Mouse (Mus musculus) intestine, postnatal 0 days (tissue): ENCODE results near the gene Pbx1. TPM values are rescaled to one million over a fixed set of nuclear protein-coding genes. Genes with fewer than 3 reads are reported as not detected.

Experiments used
- ATAC-seq: fragments of 200-750 bp; cut with Nextera tagmentation; 2 replicates; pipeline ENCODE4 v1.8.0; 2017; ENCODE audit warnings: mild to moderate bottlenecking, moderate TSS enrichment, moderate library complexity
- H3K27ac ChIP-seq: fragments of 300-500 bp; sonication (generic); 2 replicates; pipeline ENCODE4 v1.5.1; 2014; ENCODE audit warnings: mild to moderate bottlenecking, low read depth, low read length, moderate library complexity
- H3K27me3 ChIP-seq: fragments of 300-500 bp; sonication (generic); replicated peaks from 2 replicates; pipeline ENCODE4 v1.6.1; 2014; ENCODE audit warnings: low read length, mixed read lengths; ENCODE audit not compliant: control insufficient read depth, insufficient read depth
- H3K36me3 ChIP-seq: fragments of 300-500 bp; sonication (generic); 2 replicates; pipeline ENCODE4 v1.6.1; 2014; ENCODE audit warnings: mild to moderate bottlenecking, moderate library complexity; ENCODE audit not compliant: control insufficient read depth, insufficient read depth
- H3K4me1 ChIP-seq: fragments of 300-500 bp; sonication (generic); replicated peaks from 2 replicates; pipeline ENCODE4 v1.6.1; 2014; ENCODE audit warnings: antibody characterized with exemption, low read length, mixed read lengths; ENCODE audit not compliant: control insufficient read depth, insufficient read depth
- H3K4me2 ChIP-seq: fragments of 300-500 bp; sonication (generic); replicated peaks from 2 replicates; pipeline ENCODE4 v1.6.1; 2014; ENCODE audit warnings: low read depth, mild to moderate bottlenecking, moderate library complexity
- H3K4me3 ChIP-seq: fragments of 300-500 bp; sonication (generic); 2 replicates; pipeline ENCODE4 v1.5.1; 2014; ENCODE audit warnings: low read depth, low read length
- H3K9ac ChIP-seq: fragments of 300-500 bp; sonication (generic); 2 replicates; pipeline ENCODE4 v1.6.1; 2014; ENCODE audit warnings: mild to moderate bottlenecking, low read depth, low read length
- H3K9me3 ChIP-seq: fragments of 300-500 bp; sonication (generic); 2 replicates; pipeline ENCODE4 v1.6.1; 2016; ENCODE audit warnings: mixed run types; ENCODE audit not compliant: control insufficient read depth
- CTCF ChIP-seq: sonication (generic); IDR thresholded peaks from 2 replicates; pipeline ENCODE4 v1.5.1; 2016; ENCODE audit warnings: low read depth, mild to moderate bottlenecking, control low read depth, antibody characterized with exemption, moderate library complexity
- WGBS: fragments of 180-500 bp; shearing (Covaris S2); extraction: QIAGEN DNeasy Blood & Tissue Kit; methylation state at CpG from one replicate; pipeline ENCODE4 v1.1.7; 2014; 5-methylcytosine and 5-hydroxymethylcytosine counted together
- polyA plus RNA-seq: library from polyadenylated mRNA; unstranded; fragments of >200 nt; fragmentation: Nextera tagmentation; extraction: Ambion mirVana; gene quantifications from 2 replicates; pipeline ENCODE4 v1.2.1, GENCODE M21; 2015

Pbx1 gene
- polyA plus RNA-seq, 1 experiment from 2014 or later: 9.8 TPM

DNA sequence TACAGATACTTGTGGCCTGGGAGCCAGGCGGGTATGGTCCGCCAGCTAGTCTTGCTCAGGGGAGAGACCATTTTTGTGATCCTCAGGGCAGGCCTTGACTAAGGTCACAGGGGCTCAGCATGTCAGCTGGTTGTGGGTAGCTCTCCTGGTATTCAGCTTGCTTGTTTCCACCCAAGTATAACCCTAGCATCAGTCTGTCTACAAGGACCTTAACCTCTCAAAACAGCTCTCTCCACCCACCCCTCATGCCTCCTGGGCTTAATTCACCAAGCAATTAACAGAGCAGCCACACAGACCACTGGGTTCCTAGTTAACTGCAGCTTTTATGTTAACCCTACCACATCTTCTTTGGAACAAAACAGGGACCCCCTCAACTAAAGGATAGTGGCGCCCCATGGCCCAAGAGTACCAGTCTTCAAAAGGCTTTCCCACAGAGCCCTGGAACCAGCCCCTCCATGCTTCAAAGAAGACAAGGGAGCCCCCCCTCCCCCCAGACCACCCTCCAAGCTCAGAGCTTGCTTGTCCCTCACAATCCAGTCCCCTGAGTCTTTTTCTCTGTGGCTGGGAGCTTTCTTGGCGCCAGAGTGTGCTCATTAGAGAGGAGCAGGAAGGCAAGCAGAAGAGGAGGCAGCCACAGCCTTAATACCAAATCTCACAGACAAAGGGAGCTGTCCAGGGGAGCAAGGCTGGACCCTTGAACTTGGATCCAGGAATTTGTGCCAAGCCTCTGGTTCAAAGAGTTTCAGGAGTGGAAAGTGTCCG lies 48.1 kb downstream of the Pbx1 start:
- 72% methylated on average over 5 of the region's 5 CpGs for WGBS
- H3K9ac ChIP-seq: no peak overlapping the region

DNA sequence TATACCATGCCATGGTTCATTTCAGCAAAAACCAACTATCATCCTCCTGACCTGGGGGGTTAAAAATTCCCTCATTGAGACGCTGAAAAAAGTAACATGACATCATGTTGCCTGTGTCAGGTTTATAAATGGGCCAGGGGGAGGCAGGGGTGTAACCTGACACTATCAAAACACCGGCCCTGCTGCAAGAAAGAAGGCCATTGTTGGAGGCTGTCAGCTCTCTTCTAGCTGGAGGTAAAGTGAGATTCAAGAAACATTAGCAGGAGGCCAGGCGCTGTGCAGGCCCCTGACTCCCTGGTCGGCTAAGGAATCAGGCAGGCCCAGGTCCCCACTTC lies 49.3 kb downstream of the Pbx1 start:
- WGBS: 26% methylated on average over 4 of the region's 4 CpGs
- Histone ChIP-seq H3K4me1 (peaks cover 3% of the 10 kb centered on the region), H3K27ac (no peak overlapping the region), H3K4me2 (no peak overlapping the region), H3K9ac (no peak overlapping the region), H3K4me3 (no peak overlapping the region), H3K9me3 (no peaks in the 10 kb centered on the region), H3K27me3 (no peaks in the 10 kb centered on the region), H3K36me3 (no peaks in the 10 kb centered on the region)
- no peak for ATAC-seq
- TF ChIP-seq CTCF: no peak

More for the DNA sequence above, 48.1 kb downstream of the Pbx1 start:
- Histone ChIP-seq H3K9me3 (no peaks in the 10 kb centered on the region), H3K4me1 (peaks cover 3% of the 10 kb centered on the region), H3K36me3 (no peaks in the 10 kb centered on the region), H3K4me2 (no peak overlapping the region), H3K27ac (no peak overlapping the region), H3K27me3 (no peaks in the 10 kb centered on the region), H3K4me3 (no peak overlapping the region)
- ATAC-seq: no peak
- TF ChIP-seq CTCF: no peak

DNA sequence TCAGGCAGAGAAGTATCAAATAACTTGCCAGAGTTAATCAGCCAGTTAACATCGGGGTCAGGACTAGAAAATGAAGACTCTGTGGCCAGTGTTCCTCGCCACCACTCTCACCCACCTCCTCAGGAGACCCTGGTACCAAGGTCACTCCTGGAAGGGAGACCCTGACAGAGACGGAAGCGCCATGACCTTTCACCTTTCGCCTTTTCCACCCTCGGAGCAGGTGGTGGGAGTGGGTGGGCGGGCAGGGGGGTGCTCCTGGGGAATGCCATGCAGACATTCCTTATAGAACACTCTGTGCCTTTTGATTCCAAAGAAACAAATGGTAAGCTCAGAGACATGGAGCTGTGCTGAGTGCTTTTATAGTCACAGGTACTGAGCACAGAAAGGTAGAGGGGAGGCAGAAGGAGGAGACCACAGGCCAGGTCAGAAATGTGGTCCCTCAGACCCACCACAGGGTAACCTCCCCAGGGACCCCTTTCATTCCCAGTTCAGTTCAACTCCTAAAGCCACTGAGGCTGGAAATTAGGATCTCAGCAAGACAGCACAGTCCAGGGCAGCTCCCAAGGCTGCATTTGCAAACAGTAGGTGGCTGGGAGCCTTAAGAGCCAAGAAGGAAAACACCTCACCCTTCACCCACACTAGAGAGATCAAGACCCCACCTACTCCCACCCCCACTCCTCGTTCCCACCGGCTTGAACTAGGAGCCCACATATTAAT lies 49.8 kb downstream of the Pbx1 start:
- no peak overlapping the region for H3K27ac ChIP-seq
- H3K4me2 ChIP-seq: no peak overlapping the region
- TF ChIP-seq CTCF: no peak
- H3K9me3 ChIP-seq: no peaks in the 10 kb centered on the region
- no peak for ATAC-seq
- H3K4me3 ChIP-seq: no peak overlapping the region
- H3K27me3 ChIP-seq: no peaks in the 10 kb centered on the region
- H3K36me3 ChIP-seq: no peaks in the 10 kb centered on the region
- no peak overlapping the region for H3K9ac ChIP-seq
- peaks cover 3% of the 10 kb centered on the region for H3K4me1 ChIP-seq
- 51% methylated on average over 9 of the region's 9 CpGs for WGBS

DNA sequence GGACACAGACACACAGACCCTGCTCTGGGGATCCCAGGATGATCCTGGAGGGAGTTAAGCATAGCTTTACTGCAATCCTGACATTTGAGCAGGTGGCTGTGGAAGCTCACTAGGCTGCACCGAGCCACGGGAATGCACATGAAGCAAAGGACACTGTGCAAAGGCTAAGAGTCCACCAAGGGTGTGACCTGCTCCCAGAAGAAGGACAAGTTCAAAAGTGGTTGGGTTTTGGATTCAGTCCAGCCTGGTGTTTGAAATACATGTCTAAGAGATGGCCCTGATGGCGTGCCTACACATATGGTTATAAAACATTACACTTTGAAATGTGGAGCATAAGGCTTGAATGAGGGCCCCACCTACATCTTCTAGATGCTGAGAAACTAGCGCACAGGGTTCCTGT lies 50.6 kb downstream of the Pbx1 start:
- H3K36me3 ChIP-seq: no peaks in the 10 kb centered on the region
- peaks cover 3% of the 10 kb centered on the region for H3K4me1 ChIP-seq
- no peak overlapping the region for H3K9ac ChIP-seq
- TF ChIP-seq CTCF: no peak
- no peaks in the 10 kb centered on the region for H3K9me3 ChIP-seq
- H3K27ac ChIP-seq: no peak overlapping the region
- no peak overlapping the region for H3K4me3 ChIP-seq
- H3K27me3 ChIP-seq: no peaks in the 10 kb centered on the region
- WGBS: 30% methylated on average over 4 of the region's 4 CpGs
- peak; percentile 75 for ATAC-seq
- H3K4me2 ChIP-seq: no peak overlapping the region

DNA sequence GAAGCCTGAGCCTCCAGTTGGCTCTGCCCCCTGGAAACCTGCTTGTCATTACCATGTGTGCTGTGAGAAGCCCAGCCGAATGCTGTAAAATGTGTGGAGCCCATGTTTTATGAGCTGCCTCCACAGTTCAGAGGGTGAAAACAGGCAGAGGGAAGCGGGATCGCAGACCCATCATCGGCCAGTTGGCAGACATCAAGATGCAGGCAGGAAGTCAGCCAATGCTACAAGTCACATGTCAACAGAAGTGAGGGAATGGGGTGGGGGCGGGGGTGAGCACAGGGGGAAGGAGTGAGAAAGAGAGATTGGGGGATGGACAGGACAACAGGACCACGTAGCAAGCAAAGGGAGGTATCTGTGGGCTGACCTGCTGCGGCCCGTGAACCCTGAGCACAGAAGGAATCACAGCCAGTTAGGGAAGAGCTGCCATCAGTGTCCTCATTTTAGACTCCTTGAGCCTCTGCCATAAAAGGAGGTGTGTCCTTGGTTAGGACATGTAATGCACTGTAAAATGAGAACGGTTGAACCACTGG lies 51.8 kb downstream of the Pbx1 start:
- no peaks in the 10 kb centered on the region for H3K9me3 ChIP-seq
- WGBS: 52% methylated on average over 9 of the region's 9 CpGs
- no peaks in the 10 kb centered on the region for H3K27me3 ChIP-seq
- H3K4me2 ChIP-seq: no peak overlapping the region
- no peak for ATAC-seq
- H3K4me1 ChIP-seq: peaks cover 3% of the 10 kb centered on the region
- H3K9ac ChIP-seq: no peak overlapping the region
- no peak overlapping the region for H3K4me3 ChIP-seq
- no peaks in the 10 kb centered on the region for H3K36me3 ChIP-seq
- no peak overlapping the region for H3K27ac ChIP-seq
- no peak for TF ChIP-seq CTCF

DNA sequence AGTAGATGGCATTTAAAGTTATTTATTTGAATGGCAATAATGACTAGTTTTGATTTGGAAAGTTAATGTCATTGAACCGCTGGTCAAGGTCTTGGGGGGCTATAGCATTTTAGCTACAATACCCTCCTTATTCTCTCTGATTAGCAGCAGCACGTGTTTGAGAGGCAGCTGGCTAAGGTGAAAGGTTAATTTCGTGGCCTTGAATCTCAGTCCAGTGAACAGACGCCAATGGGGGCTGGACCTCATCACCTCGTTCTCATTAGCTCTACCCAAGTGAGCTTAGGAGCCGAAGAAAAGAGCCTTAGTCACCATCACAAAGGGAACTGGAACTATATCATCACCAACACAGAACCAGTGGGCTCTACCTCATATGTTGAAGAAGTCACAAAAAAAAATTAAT lies 54.4 kb downstream of the Pbx1 start:
- Histone ChIP-seq H3K4me3 (no peak overlapping the region), H3K27me3 (no peaks in the 10 kb centered on the region), H3K9ac (no peak overlapping the region), H3K36me3 (no peaks in the 10 kb centered on the region), H3K9me3 (no peaks in the 10 kb centered on the region), H3K4me2 (no peak overlapping the region), H3K27ac (no peak overlapping the region), H3K4me1 (no peaks in the 10 kb centered on the region; the same call in none of the 2 replicates)
- ATAC-seq: no peak
- TF ChIP-seq CTCF: no peak
- WGBS: 70% methylated on average over 6 of the region's 6 CpGs
